Mouse (Mus musculus) adrenal gland, adult 18-20 months (tissue): ENCODE results near the gene Oscp1. TPM values are rescaled to one million over a fixed set of nuclear protein-coding genes. Genes with fewer than 3 reads are reported as not detected.

Experiments
- DNase-seq, 2 experiments: peaks; one replicate each; pipeline ENCODE4 v3.0.0; 2021 to 2022; ENCODE audit warnings: low spot score in 2 of 2
- total RNA-seq, 2 experiments: library from RNA; stranded (reverse); gene quantifications; 1 replicate in 1 of 2; 2 replicates in 1 of 2; pipeline ENCODE4 v1.2.3; 2021

Oscp1 gene
- total RNA-seq, 2 experiments from 2014 or later: 7.2 to 10.6 TPM

DNA sequence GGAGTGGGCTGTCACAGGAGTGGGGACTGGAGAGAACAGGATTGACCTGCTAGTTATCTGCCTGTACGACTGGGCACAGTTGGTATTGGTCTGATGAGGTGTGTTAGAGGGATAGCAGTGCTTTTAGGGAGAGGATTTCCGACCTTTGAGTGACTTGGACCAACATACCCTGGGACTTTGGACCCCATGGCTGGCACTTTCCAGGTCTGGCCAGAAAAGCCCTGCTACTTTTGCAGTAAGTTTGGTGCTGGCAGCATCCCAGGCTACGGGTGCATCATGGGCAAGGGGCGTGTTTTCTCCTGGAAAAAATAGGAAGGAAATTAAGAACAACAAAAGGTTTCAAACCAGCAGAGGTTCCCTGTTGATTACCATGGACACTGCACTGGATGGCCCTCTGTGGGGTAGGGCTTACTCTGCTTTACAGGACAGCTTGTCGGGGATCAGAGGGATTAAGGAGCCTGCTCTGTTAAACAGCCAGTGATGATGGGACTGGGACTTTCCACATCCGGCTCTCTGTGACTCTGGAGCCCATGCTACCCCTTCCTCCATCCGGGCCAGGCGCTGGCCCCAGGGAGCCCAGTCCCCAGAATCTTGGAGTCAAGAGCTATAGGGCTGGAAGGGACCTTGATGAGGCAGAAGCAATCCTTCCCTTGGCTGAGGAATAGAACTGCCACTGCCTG is 49.8 kb downstream of the Oscp1 start:
- DNase-seq: no peak

DNA sequence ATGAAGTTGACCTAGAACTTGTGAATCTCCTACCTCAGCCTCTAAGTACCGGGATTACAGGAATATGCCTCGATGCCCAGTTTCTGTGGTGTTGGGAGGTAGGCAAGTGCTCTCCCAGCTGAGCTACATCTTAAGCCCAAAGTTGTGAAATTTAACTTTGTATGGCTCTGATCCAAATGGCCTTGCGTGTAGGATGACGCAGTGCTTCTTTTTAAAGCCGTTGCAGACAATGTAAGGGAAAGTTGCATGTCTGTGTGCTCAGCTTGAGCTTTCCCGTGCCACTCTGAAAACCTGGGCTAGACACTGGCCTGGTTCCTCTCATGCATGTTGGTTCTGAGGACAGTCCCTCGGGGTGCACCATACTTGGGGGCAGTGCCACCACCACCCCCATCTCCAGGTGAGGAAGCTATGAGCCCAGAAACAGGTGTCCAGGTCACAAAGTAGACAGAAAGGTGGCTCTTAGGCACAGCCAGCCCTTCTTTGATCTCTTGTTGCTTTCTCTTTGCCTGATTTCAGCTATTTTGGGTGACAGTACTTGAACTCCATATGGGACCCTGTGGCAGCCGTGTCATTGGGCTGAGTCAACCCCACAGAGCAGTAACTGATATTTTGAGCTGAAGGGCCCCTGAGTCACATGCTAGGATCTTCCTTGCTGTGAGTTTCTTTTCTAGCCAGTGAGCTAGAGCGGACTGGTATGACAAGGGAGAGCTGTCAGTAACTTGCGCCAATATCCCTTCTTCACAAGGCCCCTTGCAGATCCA is 51.4 kb downstream of the Oscp1 start:
- peak in 1 of 2 experiments; percentile 41 for DNase-seq

DNA sequence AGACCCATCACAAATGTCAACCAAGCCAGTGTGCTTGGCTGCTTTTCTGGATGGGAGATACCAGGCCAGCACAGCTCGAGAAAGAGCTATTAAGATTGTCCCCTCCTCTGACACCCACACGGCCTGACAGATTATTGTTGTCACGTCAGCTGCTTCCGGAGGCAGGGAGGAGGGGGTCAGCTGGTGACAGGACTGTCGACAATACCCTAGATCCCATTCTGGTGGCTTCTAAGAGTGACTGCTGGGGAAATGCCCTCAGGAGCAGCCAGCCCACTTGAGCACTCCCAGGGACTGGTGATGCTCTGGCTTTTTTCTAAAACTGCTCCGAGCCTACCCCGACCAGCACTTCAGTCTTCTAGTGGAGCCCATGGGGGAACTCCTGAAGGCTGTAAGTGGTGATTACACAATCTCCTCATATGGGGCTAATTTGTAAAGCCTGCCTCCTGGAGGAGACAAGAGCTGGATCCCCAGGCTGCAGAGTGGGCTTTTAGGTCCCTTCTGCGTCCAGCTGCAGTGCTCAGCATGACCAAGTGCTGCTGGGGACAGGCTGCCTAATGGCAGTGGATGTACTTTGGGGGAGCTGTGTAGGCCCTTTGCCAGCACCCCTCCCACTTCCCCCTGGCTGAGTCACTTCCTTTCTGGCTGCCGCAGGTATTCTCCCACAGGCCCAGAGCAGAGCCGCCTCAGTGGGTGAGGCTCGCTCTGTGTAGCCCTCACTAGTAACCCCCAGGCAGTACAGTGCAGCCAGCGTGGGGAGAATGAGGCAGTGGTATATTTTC is 52.2 kb downstream of the Oscp1 start:
- DNase-seq: peak; percentile 78 to 79

DNA sequence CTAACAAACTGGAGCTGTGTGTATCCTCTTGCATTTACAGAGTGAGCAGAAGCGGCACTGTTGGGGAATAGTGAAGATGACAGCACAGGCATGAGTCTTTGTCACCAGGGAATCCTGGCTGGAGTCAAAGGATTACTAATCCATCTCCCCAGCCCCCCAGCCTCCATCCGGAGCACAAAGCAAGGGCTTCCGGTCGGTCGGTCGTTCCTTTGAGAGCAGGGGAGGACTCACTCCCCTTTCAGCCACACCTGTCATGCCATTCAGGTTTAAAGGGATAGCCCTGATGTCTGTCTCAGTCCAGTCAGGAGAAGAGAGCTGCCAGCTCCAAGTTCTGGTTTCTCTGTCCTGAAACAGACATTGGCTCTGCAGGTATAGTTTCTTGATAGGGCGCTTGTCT is 52.8 kb downstream of the Oscp1 start:
- no peak for DNase-seq

DNA sequence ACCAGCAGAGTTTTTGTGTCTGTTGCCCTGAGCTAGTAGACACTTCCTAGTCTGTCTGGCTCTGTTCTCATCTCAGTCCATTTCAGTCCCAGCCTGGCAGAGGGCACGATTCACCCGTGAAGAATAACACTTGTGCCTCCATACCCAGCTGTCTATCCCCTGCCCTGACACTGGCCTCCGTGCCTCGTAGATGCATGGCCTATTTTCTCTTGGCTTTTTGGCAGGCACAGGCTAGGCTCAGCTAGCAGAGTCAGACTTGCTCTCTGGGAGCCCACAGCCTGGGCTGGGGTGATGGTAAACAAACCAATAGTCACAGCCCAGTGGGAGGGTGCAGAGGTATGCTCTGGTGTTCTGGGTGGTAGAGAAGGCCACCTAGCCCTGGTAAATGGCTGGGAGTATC is 54.9 kb downstream of the Oscp1 start:
- DNase-seq: no peak

DNA sequence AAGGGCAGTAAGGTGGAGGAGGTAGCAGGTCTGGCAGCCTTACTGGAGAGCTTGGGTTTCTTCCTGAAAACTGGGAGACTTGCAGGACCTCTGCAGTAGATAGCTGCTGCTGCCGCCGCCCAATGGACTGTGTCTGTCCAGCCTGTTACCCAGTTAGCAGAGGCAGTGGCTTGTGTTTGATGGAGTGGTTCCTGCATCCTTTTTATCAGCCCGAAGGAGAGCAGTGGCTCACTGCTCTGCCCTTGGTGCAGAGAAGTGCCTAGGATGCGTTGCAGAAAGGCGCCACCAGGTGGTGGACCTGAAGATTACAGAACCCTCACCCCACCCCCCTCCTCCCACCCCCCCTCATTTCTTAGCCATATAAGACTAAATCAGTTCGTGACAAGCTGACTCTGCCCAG is 55.6 kb downstream of the Oscp1 start:
- peak; percentile 65 to 75 for DNase-seq

DNA sequence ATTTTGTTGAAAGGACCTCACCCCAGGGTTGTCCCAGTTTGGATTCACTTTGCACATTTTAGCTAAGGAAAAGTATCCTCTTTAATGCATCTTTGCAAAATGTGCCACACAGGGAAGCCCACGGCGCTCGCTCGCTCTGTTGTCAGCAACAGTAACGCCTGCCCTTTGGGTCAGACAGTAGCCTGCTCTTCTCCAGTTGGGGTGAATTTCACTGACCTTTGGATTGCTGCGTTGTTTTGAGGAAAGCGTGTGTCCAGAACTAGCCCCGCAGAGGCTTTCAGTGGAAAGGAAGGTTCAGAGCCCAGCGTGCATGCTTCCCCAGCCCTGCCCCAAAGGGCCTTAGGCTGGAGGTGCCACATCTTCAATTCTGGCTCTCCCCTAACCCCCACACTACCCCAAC is 57.0 kb downstream of the Oscp1 start:
- no peak for DNase-seq

DNA sequence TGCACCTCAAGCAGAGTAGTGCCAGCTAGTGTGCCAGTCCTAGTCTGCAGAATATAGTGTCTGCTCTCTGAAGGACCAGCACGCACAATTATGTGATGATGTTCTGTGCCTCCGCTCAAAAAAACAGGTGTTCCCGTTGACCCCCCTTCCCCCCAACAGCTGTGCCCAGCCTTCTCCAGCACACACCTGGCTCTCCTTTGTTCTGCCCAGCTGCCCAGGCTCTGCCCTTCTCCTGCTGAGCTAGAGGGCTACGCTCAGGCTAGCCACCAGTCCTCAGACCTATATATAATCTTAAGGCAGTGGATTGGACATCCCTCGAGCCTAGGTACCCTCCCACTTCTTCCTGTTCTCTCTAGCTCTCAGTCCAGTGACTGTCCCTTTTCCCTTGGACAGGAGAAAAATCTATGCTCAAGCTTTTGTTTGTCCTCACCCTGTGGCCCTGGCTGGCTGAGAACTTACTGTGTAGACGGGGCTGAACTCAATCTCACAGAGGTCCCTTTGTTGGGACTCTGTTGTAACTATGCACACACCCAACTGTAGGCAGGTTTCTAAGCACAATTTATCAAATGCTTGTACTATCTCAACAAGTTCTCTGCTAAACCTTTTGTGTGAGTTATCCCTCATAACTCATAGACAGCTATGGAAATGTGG is 57.6 kb downstream of the Oscp1 start:
- no peak for DNase-seq

DNA sequence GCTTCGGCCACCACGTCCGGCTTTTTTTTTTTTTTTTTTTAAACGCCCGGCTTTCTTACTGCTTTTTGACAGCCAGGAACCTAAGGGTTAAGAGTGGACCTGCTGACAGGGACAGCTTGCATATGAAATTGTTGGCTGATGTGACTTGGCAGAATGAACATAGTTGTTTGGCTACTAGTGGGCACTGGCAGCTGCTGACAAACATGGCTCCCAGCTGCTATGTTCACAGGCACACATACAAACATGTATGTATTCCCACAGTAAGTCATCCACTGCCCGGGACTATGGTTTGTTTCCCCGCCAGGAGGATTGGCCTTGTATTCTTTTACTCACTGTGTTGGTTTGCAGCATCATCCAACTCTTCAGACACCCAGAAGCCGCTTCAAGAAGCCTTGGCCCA is 58.8 kb downstream of the Oscp1 start:
- DNase-seq: no peak

DNA sequence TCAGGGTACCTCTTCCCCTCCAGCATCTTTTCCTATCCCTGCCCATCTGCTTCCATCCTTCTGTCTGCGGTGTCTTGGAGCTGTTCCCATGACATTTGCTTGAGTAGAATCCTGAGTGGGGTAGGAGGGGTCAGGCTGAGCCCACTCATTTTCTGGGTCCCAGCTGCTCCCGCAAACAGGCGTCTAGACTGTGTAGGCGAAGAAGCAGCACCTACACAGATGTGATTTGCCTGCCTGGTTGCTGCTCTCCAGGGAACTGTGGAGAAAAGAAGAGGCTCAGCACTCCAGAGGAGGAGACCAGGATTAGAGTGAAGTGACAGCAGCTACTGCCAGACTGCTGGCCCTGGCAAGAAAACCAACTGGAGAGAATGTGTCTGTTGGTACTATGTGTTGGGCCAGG is 60.3 kb downstream of the Oscp1 start:
- DNase-seq: no peak

DNA sequence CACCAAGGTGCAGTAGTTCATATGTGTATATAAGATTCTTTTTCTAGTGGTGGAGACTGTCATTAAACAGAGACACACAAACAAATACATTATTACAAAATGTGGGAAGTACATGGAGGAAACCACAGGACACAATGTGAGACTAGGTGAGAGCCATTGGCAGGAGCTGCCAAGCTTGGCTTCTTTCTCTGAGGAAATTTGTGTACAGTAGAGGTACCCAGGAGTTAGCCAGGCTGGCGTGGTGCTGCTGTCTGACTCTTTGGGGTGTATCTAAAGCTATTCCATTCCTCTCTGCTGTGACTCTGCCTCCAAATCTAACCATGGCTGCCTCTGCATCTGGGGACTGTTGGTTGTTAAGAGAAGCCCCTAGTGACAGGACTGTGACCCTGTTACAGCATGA is 60.7 kb downstream of the Oscp1 start:
- DNase-seq: no peak

DNA sequence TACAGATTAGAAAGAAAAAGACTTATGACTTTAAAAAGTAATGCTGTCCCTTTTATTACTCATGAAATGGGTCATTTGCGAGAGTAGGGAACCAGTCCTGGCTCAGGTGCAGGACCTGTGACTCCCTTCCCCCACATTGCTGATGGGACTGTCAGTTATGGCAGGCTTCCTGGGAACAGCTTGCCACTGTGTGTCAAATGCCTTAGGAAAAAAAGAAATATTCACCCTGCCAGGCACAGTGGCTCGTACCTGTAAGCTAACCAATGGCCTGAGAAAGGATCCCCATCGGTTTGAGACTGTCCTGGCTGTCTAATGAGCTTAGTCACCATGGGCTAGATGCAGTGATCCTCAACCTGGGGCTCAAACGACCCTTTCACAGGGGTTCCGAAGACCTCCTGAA is 61.7 kb downstream of the Oscp1 start:
- no peak for DNase-seq

DNA sequence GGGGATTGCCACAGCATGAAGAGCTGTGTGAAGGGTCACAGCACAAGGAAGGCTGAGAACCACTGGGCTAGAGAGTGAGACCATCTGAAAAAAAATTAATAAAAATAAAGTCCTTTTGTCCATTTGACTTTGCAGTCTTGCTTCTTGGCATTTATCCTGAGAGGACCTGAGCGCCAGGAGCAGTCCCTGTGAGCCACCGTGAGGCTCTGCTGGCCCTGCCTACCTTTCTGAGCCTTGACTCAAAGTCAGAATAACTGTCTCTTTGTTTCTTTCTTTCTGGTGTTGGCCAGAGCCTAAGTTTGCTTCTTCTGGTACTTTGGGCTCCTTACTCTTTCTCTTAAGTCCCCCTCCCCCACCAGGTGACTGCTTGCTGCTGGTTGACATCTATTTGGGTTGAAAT is 62.1 kb downstream of the Oscp1 start:
- DNase-seq: no peak

DNA sequence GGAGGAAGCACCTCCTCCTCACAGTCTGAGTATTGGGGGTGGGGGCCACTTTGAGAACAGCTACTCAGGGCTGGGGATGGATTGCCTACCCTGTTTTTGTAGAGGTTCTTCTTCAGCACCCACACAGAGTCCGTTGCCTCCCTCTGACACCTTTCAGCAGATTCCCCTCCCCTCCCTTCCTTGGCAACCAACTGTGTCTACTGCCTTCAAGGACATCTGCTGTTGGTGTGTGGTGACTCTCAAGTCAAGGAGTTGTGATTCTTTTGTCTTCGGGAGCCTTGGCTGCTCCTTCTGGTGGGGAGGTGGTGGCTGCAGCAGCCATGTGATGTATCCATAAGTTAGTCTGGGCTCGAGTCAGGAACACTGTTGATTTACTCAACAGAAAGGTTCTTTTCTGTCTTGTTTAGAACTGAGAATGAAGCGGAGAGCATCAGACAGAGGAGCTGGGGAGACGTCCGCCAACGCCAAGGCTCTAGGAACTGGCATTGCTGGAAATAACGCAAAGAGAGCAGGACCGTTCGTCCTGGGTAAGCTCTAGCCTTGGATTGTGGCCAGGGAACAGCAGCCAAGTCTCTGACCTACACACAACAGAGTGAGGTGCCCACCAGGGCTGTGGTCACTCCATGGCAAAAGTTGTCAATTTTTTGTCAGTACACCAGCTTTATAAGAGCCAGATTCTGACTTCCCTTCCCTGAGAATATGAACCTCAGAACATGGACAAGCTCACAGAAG is 65.1 kb downstream of the Oscp1 start:
- DNase-seq: no peak

DNA sequence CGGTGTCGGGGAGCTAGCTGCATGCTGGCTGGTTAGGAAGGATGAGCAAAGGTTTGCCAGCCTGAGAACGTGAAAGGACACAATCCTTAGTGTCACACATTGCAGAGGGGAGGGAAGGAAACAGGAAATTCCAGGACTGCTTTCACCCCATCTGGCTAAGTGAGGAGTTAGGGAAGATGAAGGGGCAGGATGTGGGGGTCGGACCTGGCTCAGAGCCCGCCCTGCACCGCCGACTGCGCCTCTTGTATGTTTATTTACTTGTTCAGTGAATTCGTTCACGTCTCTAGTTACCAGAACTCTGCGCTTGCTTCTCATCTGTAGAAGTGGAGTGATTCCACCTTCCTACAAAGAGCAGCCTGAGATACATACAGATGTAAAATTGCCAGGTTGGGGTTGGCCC is 72.1 kb downstream of the Oscp1 start:
- DNase-seq: no peak

DNA sequence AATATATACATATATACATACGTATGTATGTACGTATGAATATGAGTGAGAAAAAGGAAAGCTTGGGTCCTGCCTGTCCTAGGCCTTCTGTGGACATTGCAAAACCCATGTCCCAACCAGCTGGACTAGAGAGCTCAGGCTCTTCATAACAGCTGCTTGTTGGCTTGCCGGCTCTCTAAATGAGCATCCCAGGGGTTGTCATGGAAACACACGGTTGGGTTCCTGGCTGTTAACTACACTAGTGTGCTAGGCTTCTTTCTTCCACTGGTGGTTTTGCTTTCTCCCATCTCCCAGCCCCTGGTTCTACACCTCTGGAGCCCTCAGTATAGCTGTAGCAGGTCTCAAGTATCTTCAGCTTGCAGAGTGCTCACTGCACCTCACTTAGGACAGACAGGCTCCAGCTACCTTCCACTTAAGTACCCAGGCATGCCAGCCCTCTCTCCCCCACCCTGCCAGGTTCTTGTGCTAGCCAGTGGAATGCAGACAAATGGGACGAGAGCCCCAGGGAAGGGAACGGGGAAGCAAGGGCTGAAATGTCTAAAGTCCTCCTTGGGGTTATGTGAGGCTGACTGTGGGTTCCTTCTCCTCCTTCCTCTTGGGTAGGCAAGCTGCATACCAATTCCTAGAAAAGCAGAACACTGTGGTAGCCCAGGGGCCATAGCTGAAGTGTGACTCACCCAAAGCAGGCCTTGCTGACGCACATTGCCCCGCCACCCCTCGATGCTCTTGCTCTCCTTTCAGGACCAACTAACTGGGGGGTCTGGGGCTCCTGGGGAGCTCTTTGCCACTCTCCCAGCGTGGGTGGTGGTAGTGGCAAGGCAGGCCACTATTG is 73.1 kb downstream of the Oscp1 start:
- peak in 1 of 2 experiments; percentile 42 for DNase-seq

DNA sequence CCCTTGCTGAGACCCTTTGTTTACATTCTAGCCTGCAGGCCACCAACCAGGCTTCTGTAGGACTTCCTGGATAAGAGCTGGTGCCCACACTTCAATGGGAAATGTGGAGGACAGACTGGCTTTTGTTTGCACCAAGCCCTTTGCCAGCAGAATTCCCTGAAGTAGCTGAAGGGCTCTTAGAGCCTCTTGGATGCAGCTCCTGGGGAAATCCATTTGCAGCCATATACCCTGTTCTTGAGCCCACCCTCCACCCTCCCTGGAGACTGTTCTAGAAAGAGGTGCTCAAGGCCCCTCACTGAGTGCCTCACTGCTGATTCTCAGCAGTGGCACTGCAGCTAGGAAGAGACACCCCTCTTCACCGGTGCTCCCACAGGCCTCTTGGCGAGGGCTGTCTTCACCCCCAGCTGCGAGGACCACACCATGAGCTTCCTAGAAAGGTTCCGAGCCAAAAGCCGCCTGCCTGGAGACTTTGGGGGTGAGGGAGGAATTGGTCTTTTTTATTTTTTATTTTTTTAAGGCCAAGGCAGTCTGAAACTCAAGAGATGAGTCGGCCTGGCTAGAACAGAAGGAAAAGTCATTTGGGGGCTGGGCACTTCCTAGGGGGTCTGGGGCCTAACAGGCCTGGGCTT is 74.4 kb downstream of the Oscp1 start:
- DNase-seq: no peak

DNA sequence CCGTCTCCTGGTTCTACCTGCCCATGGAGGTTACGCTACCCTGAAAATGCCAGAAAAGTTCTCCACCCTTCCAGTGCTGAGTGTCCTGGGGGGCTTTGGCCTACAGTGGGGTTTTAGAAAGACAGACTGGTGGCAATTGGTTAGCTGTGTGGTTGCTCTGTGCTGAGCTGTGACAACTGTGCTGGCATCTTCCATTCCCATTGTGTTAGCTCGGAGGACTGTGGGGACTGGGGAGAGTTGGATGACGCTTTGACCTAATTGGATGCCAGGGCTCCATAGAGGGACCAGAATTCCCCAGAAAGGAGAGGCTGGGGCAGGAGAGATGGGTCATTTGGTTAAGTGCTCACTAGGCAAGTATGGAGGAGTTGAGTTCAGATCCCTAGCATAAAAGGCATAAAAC is 75.9 kb downstream of the Oscp1 start:
- no peak for DNase-seq

DNA sequence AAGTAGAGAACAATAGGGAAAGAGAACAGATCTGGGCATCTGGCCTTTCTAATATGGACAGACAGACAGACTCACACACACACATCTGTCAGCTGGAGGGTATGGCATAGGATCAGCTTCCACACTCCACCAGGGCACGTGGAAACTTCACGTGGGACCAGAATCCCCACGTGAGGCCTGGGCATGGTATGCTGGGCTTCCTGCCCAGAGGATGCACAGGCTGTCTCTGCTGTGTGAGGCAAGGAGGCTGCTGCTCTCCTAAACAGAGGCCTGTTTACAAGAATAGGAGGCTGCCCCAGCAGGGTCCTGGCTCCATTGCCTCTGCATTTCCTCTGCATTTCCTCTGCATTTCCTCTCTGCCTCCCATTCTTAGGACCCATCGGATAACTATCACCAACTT is 76.3 kb downstream of the Oscp1 start:
- DNase-seq: no peak

DNA sequence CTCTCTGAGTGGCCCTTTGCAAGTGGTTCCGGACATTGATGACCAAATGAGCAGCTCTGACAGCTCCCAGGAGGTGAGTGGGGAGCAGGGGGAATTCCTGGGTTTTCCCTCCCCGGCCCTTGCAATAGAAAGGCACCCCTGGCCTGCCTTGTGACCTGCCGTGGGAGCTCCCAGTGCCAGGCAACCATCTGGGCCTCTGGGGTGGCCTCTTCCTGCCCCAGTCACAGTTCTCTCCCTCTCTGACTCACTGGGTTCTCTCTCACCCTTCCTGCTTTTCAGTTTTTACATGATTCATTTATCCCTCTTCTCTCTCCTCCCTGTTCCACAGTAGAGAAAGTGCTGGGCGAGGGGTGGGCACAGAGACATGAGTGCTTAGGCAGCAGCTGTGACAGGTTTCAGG is 79.4 kb downstream of the Oscp1 start:
- no peak for DNase-seq
